Mouse (Mus musculus) kidney, postnatal 0 days (tissue): Measurements from ENCODE around the gene Nav3. TPM values are rescaled to one million over a fixed set of nuclear protein-coding genes. Genes with fewer than 3 reads are reported as not detected.
A peak's percentile ranks its signal among the peaks of the same experiment; 100 is the strongest.
"Not testable (repeated sequence)": the region's sequence is repeated elsewhere in the genome, so short reads cannot be mapped to it uniquely, and the experiment has no call there.

Source experiments
- ATAC-seq: fragments of 200-750 bp; cut with Nextera tagmentation; replicated peaks from 2 replicates; pipeline ENCODE4 v1.8.0; 2017; ENCODE audit warnings: low read depth, moderate number of reproducible peaks, moderate TSS enrichment, moderate library complexity; ENCODE audit not compliant: low FRiP score
- DNase-seq: peaks from one replicate; pipeline ENCODE4 v3.0.0-alpha.2; 2016; ENCODE audit warnings: low spot score
- H3K27ac ChIP-seq: fragments of 300-500 bp; sonication (generic); 2 replicates; pipeline ENCODE4 v1.5.1; 2014; ENCODE audit warnings: mild to moderate bottlenecking
- H3K27me3 ChIP-seq: fragments of 300-500 bp; sonication (generic); 2 replicates; pipeline ENCODE4 v1.6.1; 2014; ENCODE audit warnings: low read length, mixed read lengths; ENCODE audit not compliant: insufficient read depth
- H3K36me3 ChIP-seq: fragments of 300-500 bp; sonication (generic); 2 replicates; pipeline ENCODE4 v1.6.1; 2014; ENCODE audit warnings: low read length, mixed read lengths; ENCODE audit not compliant: insufficient read depth
- H3K4me1 ChIP-seq: fragments of 300-500 bp; sonication (generic); replicated peaks from 2 replicates; pipeline ENCODE4 v1.6.1; 2014; ENCODE audit warnings: antibody characterized with exemption, low read length, mixed read lengths; ENCODE audit not compliant: insufficient read depth
- H3K4me2 ChIP-seq: fragments of 300-500 bp; sonication (generic); 2 replicates; pipeline ENCODE4 v1.6.1; 2014; ENCODE audit warnings: mild to moderate bottlenecking, low read length, moderate library complexity, mixed read lengths
- H3K4me3 ChIP-seq: fragments of 300-500 bp; sonication (generic); replicated peaks from 2 replicates; pipeline ENCODE4 v1.5.1; 2014; ENCODE audit warnings: low read depth, low read length
- H3K9ac ChIP-seq: fragments of 300-500 bp; sonication (generic); 2 replicates; pipeline ENCODE4 v1.6.1; 2014; ENCODE audit warnings: low read depth, low read length
- H3K9me3 ChIP-seq: fragments of 300-500 bp; sonication (generic); replicated peaks from 2 replicates; pipeline ENCODE4 v1.6.1; 2016; ENCODE audit warnings: low read length, inconsistent platforms, mixed read lengths
- CTCF ChIP-seq: IDR thresholded peaks from 2 replicates; pipeline ENCODE4 v1.5.1; 2016; ENCODE audit warnings: antibody characterized with exemption, low read depth, mild to moderate bottlenecking, moderate library complexity
- WGBS: fragments of 180-500 bp; shearing (Covaris S2); extraction: QIAGEN DNeasy Blood & Tissue Kit; methylation state at CpG from one replicate; pipeline ENCODE4 v1.1.7; 2014; 5-methylcytosine and 5-hydroxymethylcytosine counted together
- polyA plus RNA-seq: library from polyadenylated mRNA; unstranded; fragments of >200 nt; fragmentation: Nextera tagmentation; extraction: Ambion mirVana; gene quantifications from 2 replicates; pipeline ENCODE4 v1.2.1, GENCODE M21; 2015

Nav3 gene
- polyA plus RNA-seq, 1 experiment from 2014 or later = 6.0 TPM

DNA sequence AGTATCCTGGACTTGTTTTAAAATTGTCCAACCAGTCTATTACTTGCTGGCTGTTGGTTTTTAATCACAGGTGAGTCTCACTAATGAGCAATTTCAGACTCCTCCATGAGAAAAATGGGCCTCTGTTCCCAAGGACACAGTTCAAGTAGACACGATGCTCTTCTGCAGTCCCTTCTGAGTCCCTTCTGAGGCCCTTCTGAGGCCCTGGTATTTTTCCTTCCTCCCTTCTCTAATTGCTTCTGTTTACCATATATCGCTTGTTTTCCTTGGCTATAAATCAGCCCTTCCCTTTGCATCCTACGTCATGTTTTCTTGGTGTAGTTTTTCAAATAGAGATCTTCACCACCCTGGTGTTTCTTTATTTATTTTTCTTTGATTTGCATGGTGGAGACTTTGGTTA lies 433.9 kb downstream of the Nav3 start:
- DNase-seq (peak; percentile 49), ATAC-seq (no peak)
- H3K4me3 ChIP-seq = no peak overlapping the region
- no peak overlapping the region for H3K4me2 ChIP-seq
- H3K9me3 ChIP-seq = no peaks in the 10 kb centered on the region
- no peaks in the 10 kb centered on the region for H3K36me3 ChIP-seq
- no peak overlapping the region for H3K27ac ChIP-seq
- no peaks in the 10 kb centered on the region for H3K4me1 ChIP-seq
- 20% methylated on average over 3 of the region's 3 CpGs for WGBS
- no peak overlapping the region for H3K9ac ChIP-seq
- H3K27me3 ChIP-seq = no peaks in the 10 kb centered on the region
- TF ChIP-seq CTCF = no peak

- no peaks in the 10 kb centered on the region for H3K27me3 ChIP-seq
- ATAC-seq (no peak), DNase-seq (peak; percentile 51)
- H3K27ac ChIP-seq = no peak overlapping the region
- no peak overlapping the region for H3K4me2 ChIP-seq
- WGBS = 25% methylated on average over 4 of the region's 4 CpGs
- no peak for TF ChIP-seq CTCF
- H3K9ac ChIP-seq = no peak overlapping the region
- H3K9me3 ChIP-seq = no peaks in the 10 kb centered on the region
- no peak overlapping the region for H3K4me3 ChIP-seq
- no peaks in the 10 kb centered on the region for H3K36me3 ChIP-seq
- H3K4me1 ChIP-seq = no peaks in the 10 kb centered on the region
Observed at GRCm38 (mm10) chr10:110019266-110019866, 436.6 kb downstream of the Nav3 start.

DNA sequence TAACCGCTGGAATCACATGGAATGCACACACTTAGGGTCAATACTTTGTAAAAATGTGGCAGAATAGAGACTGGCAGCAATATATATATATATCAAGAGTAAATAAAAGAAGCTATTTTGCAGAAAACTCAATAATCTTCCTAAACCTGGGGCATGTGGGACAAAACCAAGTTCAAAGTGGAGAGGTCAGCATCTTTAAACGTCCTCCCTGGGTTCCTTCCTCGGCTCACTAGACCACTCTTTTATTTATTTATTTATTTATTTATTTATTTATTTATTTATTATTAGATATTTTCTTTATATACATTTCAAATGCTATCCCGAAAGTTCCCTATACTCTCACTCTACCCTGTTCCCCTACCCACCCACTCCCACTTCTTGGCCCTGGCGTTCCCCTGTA lies 454.7 kb downstream of the Nav3 start:
- not testable (repeated sequence) for H3K27me3 ChIP-seq, H3K4me3 ChIP-seq, H3K36me3 ChIP-seq, DNase-seq, ATAC-seq, H3K4me1 ChIP-seq, H3K9ac ChIP-seq, H3K9me3 ChIP-seq
- 69% methylated on average over 5 of the region's 5 CpGs for WGBS
- Histone ChIP-seq H3K4me2 (0 out of 2 replicates have a peak overlapping the region, but pooled peaks have one; percentile 16), H3K27ac (0 out of 2 replicates have a peak overlapping the region, but pooled peaks have one; percentile 51)

- Histone ChIP-seq H3K27ac (peak overlapping the region; percentile 51; the same call in 1 of the 2 replicates), H3K4me2 (0 out of 2 replicates have a peak overlapping the region, but pooled peaks have one; percentile 16), H3K9me3 (no peaks in the 10 kb centered on the region), H3K4me3 (no peak overlapping the region), H3K9ac (no peak overlapping the region), H3K36me3 (no peaks in the 10 kb centered on the region), H3K4me1 (no peaks in the 10 kb centered on the region), H3K27me3 (no peaks in the 10 kb centered on the region)
- no peak for TF ChIP-seq CTCF
- peak; percentile 49; the same call in 1 of the 2 replicates for ATAC-seq
- 2% methylated on average over 3 of the region's 3 CpGs for WGBS
- peak; percentile 89 for DNase-seq
Observed at GRCm38 (mm10) chr10:110000755-110001247, 455.2 kb downstream of the Nav3 start.

- no peak for TF ChIP-seq CTCF
- Histone ChIP-seq H3K36me3 (no peaks in the 10 kb centered on the region), H3K27ac (peak overlapping the region; percentile 54), H3K4me3 (peak overlapping the region; percentile 13), H3K9me3 (no peaks in the 10 kb centered on the region), H3K27me3 (no peaks in the 10 kb centered on the region), H3K9ac (no peak overlapping the region), H3K4me1 (no peaks in the 10 kb centered on the region), H3K4me2 (peak overlapping the region; percentile 48)
- WGBS = 54% methylated on average over 10 of the region's 10 CpGs
- ATAC-seq = no peak
- no peak for DNase-seq
Observed at GRCm38 (mm10) chr10:109999904-110000303, 456.1 kb downstream of the Nav3 start.

GRCm38 (mm10) chr10:109994302-109994701 lies 461.7 kb downstream of the Nav3 start:
- no peaks in the 10 kb centered on the region for H3K9me3 ChIP-seq
- H3K9ac ChIP-seq = no peak overlapping the region
- 71% methylated on average over 5 of the region's 5 CpGs for WGBS
- ATAC-seq (no peak), DNase-seq (no peak)
- no peak overlapping the region for H3K4me2 ChIP-seq
- no peaks in the 10 kb centered on the region for H3K36me3 ChIP-seq
- no peaks in the 10 kb centered on the region for H3K4me1 ChIP-seq
- H3K4me3 ChIP-seq = no peak overlapping the region
- no peaks in the 10 kb centered on the region for H3K27me3 ChIP-seq
- TF ChIP-seq CTCF = no peak
- H3K27ac ChIP-seq = no peak overlapping the region
